Mouse (Mus musculus): ENCODE data around the gene Dnajc13.

Gene Dnajc13

GRCm38 (mm10) chr9:104262823-104263352, at the start of gene Dnajc13:
TSS of gene Dnajc13 (minus strand) at chr9:104262930.
- peak; percentile 97 to 98 for DNase-seq (ENCODE audit: low spot score in 2 of 2)

- peak; percentile 16 to 51 for DNase-seq (ENCODE audit: low spot score in 2 of 2)
These were observed 44.0 kb upstream of the Dnajc13 start for GRCm38 (mm10) chr9:104306734-104307133.

GRCm38 (mm10) chr9:104305333-104306111, 42.8 kb upstream of the Dnajc13 start:
- no peak for DNase-seq (ENCODE audit: low spot score in 2 of 2)

GRCm38 (mm10) chr9:104304800-104305199, 42.1 kb upstream of the Dnajc13 start:
- DNase-seq (ENCODE audit: low spot score in 2 of 2), result no peak

- no peak for DNase-seq (ENCODE audit: low spot score in 2 of 2)
These were observed 41.6 kb upstream of the Dnajc13 start for GRCm38 (mm10) chr9:104304376-104304775.

- DNase-seq (ENCODE audit: low spot score in 2 of 2), result no peak
These were observed 37.8 kb upstream of the Dnajc13 start for GRCm38 (mm10) chr9:104300569-104300968.

GRCm38 (mm10) chr9:104297041-104297440, 34.3 kb upstream of the Dnajc13 start:
- no peak for DNase-seq (ENCODE audit: low spot score in 2 of 2)

- no peak for DNase-seq (ENCODE audit: low spot score in 2 of 2)
These were observed 22.2 kb upstream of the Dnajc13 start for GRCm38 (mm10) chr9:104284934-104285333.

GRCm38 (mm10) chr9:104282536-104282935, 19.8 kb upstream of the Dnajc13 start:
- DNase-seq (ENCODE audit: low spot score in 2 of 2), result no peak

- no peak for DNase-seq (ENCODE audit: low spot score in 2 of 2)
These were observed 19.0 kb upstream of the Dnajc13 start for GRCm38 (mm10) chr9:104281737-104282136.

- no peak for DNase-seq (ENCODE audit: low spot score in 2 of 2)
These were observed 18.2 kb upstream of the Dnajc13 start for GRCm38 (mm10) chr9:104280725-104281495.

GRCm38 (mm10) chr9:104277528-104278162, 14.9 kb upstream of the Dnajc13 start:
- peak; percentile 7 to 36 for DNase-seq (ENCODE audit: low spot score in 2 of 2)

GRCm38 (mm10) chr9:104275084-104275785, 12.5 kb upstream of the Dnajc13 start:
- no peak for DNase-seq (ENCODE audit: low spot score in 2 of 2)

GRCm38 (mm10) chr9:104272057-104272456, 9.3 kb upstream of the Dnajc13 start:
- no peak for DNase-seq (ENCODE audit: low spot score in 2 of 2)

GRCm38 (mm10) chr9:104271642-104272041, 8.9 kb upstream of the Dnajc13 start:
- no peak for DNase-seq (ENCODE audit: low spot score in 2 of 2)

- DNase-seq (ENCODE audit: low spot score in 2 of 2), result no peak
These were observed 7.2 kb upstream of the Dnajc13 start for GRCm38 (mm10) chr9:104269944-104270343.

- peak in 1 of 2 experiments; percentile 6 for DNase-seq (ENCODE audit: low spot score in 2 of 2)
These were observed 6.7 kb upstream of the Dnajc13 start for GRCm38 (mm10) chr9:104269349-104269871.

GRCm38 (mm10) chr9:104264567-104264966, 1.8 kb upstream of the Dnajc13 start:
- no peak for DNase-seq (ENCODE audit: low spot score in 2 of 2)

GRCm38 (mm10) chr9:104262016-104262762, 541 bp downstream of the Dnajc13 start:
- no peak for DNase-seq (ENCODE audit: low spot score in 2 of 2)

GRCm38 (mm10) chr9:104260306-104260705, 2.4 kb downstream of the Dnajc13 start:
- no peak for DNase-seq (ENCODE audit: low spot score in 2 of 2)

- no peak for DNase-seq (ENCODE audit: low spot score in 2 of 2)
These were observed 6.6 kb downstream of the Dnajc13 start for GRCm38 (mm10) chr9:104256085-104256484.
